In genomic region chr9:37145616-37146352, GRCm38 (mm10) we compare ENCODE assay signal across 8 mouse cellular contexts. TPM values are rescaled to one million over a fixed set of nuclear protein-coding genes. Genes with fewer than 3 reads are reported as not detected.
DNase-seq lines count a peak whose midpoint lies in the region; ATAC-seq and TF ChIP-seq lines count a peak whose summit lies in the region.

No protein-coding gene starts in this region.

- no peaks in the 10 kb centered on the region for H3K36me3 ChIP-seq in thymus, adult 2 months (ENCODE audit: control insufficient read depth, insufficient read depth, low read length)
- no peaks in the 10 kb centered on the region for H3K36me3 ChIP-seq in kidney, embryonic 15.5 days
- H3K36me3 ChIP-seq in lung, postnatal 0 days (ENCODE audit: insufficient read depth, low read length), result no peaks in the 10 kb centered on the region

- H3K4me2 ChIP-seq in kidney, embryonic 15.5 days, result peak overlapping the region; percentile 95
- H3K4me2 ChIP-seq in lung, postnatal 0 days (replicated peaks; ENCODE audit: low read depth, low read length), result peak overlapping the region; percentile 97

- TF ChIP-seq POLR2A in thymus, adult 2 months (IDR thresholded peaks at IDR 0.05; ENCODE audit: control insufficient read depth, extremely low read depth, insufficient read depth, low read length, poor library complexity), result no peak

- peak overlapping the region; percentile 46 for H3K4me3 ChIP-seq in thymus, adult 2 months (ENCODE audit: control insufficient read depth, insufficient read depth, low read length)
- peak overlapping the region; percentile 75 for H3K4me3 ChIP-seq in kidney, embryonic 15.5 days (replicated peaks)
- H3K4me3 ChIP-seq in lung, postnatal 0 days (ENCODE audit: low read depth, low read length), result peak overlapping the region; percentile 70

- no peak for TF ChIP-seq CTCF in thymus, adult 2 months (IDR thresholded peaks at IDR 0.05; ENCODE audit: borderline replicate concordance, control insufficient read depth, extremely low read depth, insufficient read depth, low read length, poor library complexity)
- no peak for TF ChIP-seq CTCF in lung, postnatal 0 days (IDR thresholded peaks at IDR 0.05)

- peaks cover 25% of the 10 kb centered on the region for H3K27me3 ChIP-seq in thymus, adult 2 months (ENCODE audit: control insufficient read depth, insufficient read depth, low read length)
- peaks cover 32% of the 10 kb centered on the region for H3K27me3 ChIP-seq in kidney, embryonic 15.5 days
- H3K27me3 ChIP-seq in lung, postnatal 0 days (replicated peaks; ENCODE audit: insufficient read depth, low read length), result 0 out of 2 replicates have a peak, but pooled peaks cover 3% of the 10 kb centered on the region

- no peak for DNase-seq in thymus, adult 2 months
- no peak for DNase-seq in thymus, postnatal 0 days (ENCODE audit: low spot score)
- peak; percentile 41 to 67 for DNase-seq in cerebellum, adult 18-20 months
- peak; percentile 47 to 74 for DNase-seq in heart, adult 18-20 months
- DNase-seq in lung, postnatal 0 days (ENCODE audit: low spot score), result peak; percentile 65
- peak; percentile 60 for DNase-seq in retina, postnatal 1 day
- no peak for DNase-seq in frontal cortex, adult 2 months (ENCODE audit: extremely low spot score in 1 of 2, low spot score in 1 of 2)

- no peak overlapping the region for H3K27ac ChIP-seq in thymus, adult 2 months (ENCODE audit: control insufficient read depth, insufficient read depth, low read length)
- H3K27ac ChIP-seq in kidney, embryonic 15.5 days, result peak overlapping the region; percentile 96
- H3K27ac ChIP-seq in lung, postnatal 0 days (ENCODE audit: low read length), result peak overlapping the region; percentile 90

- H3K9ac ChIP-seq in kidney, embryonic 15.5 days, result peak overlapping the region; percentile 89
- peak overlapping the region; percentile 80 for H3K9ac ChIP-seq in lung, postnatal 0 days (replicated peaks; ENCODE audit: low read depth)

- no peaks in the 10 kb centered on the region for H3K9me3 ChIP-seq in kidney, embryonic 15.5 days (replicated peaks)
- H3K9me3 ChIP-seq in lung, postnatal 0 days (ENCODE audit: low read length), result no peaks in the 10 kb centered on the region

- WGBS in thymus, adult 2 months, result 3% methylated on average over 43 of the region's 43 CpGs
- under 1% methylated on average over 43 of the region's 43 CpGs for WGBS in kidney, embryonic 15.5 days
- under 1% methylated on average over 41 of the region's 43 CpGs for WGBS in lung, postnatal 0 days

- peaks cover 18% of the 10 kb centered on the region for H3K4me1 ChIP-seq in thymus, adult 2 months (replicated peaks; ENCODE audit: control insufficient read depth, insufficient read depth, low read length)
- peaks cover 50% of the 10 kb centered on the region for H3K4me1 ChIP-seq in kidney, embryonic 15.5 days
- H3K4me1 ChIP-seq in lung, postnatal 0 days (ENCODE audit: insufficient read depth, low read depth, low read length), result no peaks in the 10 kb centered on the region

- no peak for TF ChIP-seq EP300 in lung, postnatal 0 days (IDR thresholded peaks at IDR 0.05)

- peak; percentile 26; the same call in 1 of the 2 replicates for ATAC-seq in kidney, embryonic 15.5 days (replicated peaks; ENCODE audit: low FRiP score)
- peak; percentile 18 for ATAC-seq in lung, postnatal 0 days

RNA-seq across cellular contexts. Expression of gene Pknox2, which starts 1.4 kb away (rescaled TPM):
- polyA plus RNA-seq in thymus, adult 2 months (2012; rRNA removed), result 3.1 and 3.2 TPM in 2 replicates
- polyA plus RNA-seq in thymus, postnatal 0 days (2015; fragmentation: Nextera tagmentation; extraction: Ambion mirVana), result 0.91 and 1.3 TPM in 2 replicates
- total RNA-seq in heart, adult 18-20 months (2021), result 10 to 100 TPM in 1 of 2 experiments, 1 to 10 TPM in 1; 6.8 to 10.0 TPM
- polyA plus RNA-seq in kidney, embryonic 15.5 days (2015; fragmentation: Nextera tagmentation; extraction: Ambion mirVana), result 9.6 and 11.2 TPM in 2 replicates
- polyA plus RNA-seq in lung, postnatal 0 days (2015; fragmentation: Nextera tagmentation; extraction: Ambion mirVana), result 11.1 and 11.7 TPM in 2 replicates
- 49.7 and 58.9 TPM in 2 replicates for polyA plus RNA-seq in frontal cortex, adult 2 months (2012; rRNA removed)

Comparison
In these comparisons a context has a peak if more than half of its experiments do, and no peak if none do; other contexts are left out.
1. DNase-seq: peak in cerebellum, adult 18-20 months (2 of 2), heart, adult 18-20 months (2 of 2), lung, postnatal 0 days (single experiment) and retina, postnatal 1 day (single experiment); none in thymus, adult 2 months (single experiment), thymus, postnatal 0 days (single experiment) and frontal cortex, adult 2 months (0 of 2).
2. Peak in every context shown above with its lines, with median percentiles within 50 percentile points of each other: H3K4me3 ChIP-seq.